In the genomic region with DNA sequence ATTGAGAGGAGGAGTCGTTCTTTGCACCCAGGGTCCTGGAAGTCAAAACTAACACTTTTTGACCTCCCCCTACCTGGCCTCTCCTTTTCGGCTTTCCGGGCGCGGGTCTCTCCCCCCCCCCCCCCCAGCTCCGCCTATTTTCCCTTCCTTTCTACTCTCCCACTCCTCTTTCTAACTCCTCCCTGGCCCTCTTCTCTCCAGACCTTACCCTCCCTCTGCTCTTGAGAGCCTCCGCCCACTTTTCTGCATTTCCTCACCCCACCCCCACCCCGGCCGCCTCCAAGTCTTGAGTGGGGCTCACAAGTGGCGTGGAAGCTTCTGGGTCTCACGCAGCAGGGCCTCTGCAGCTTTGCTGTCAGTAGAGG, we compare ENCODE assay signal across 11 mouse cellular contexts. TPM values are rescaled to one million over a fixed set of nuclear protein-coding genes. Genes with fewer than 3 reads are reported as not detected.
DNase-seq lines count a peak whose midpoint lies in the region; ATAC-seq lines count a peak whose summit lies in the region.
"Had no signal": no experiment of that assay in that cellular context is flagged by ENCODE, and none has a peak within 500 bp of the region (broad histone marks: within the 10 kb centered on the region; RNA-seq: fewer than 3 reads in every experiment).

No protein-coding gene starts in this region.

- peak overlapping the region; percentile 47 for H3K4me3 ChIP-seq in embryonic facial prominence, embryonic 13.5 days
- H3K4me3 ChIP-seq in hindbrain, embryonic 16.5 days (ENCODE audit: low read length): peak overlapping the region; percentile 45; the same call in 1 of the 2 replicates
- peak overlapping the region; percentile 43; the same call in 1 of the 2 replicates for H3K4me3 ChIP-seq in midbrain, embryonic 16.5 days (ENCODE audit: low read depth, low read length)

- H3K27ac ChIP-seq in embryonic facial prominence, embryonic 13.5 days: no peak overlapping the region
- H3K27ac ChIP-seq in hindbrain, embryonic 16.5 days (ENCODE audit: low read depth, low read length): no peak overlapping the region
- H3K27ac ChIP-seq in midbrain, embryonic 16.5 days (ENCODE audit: low read length): no peak overlapping the region
- H3K27ac ChIP-seq: liver, embryonic 13.5 days had no signal

- H3K4me2 ChIP-seq in embryonic facial prominence, embryonic 13.5 days: peak overlapping the region; percentile 75
- H3K4me2 ChIP-seq in hindbrain, embryonic 16.5 days (ENCODE audit: low read length): peak overlapping the region; percentile 77
- H3K4me2 ChIP-seq in midbrain, embryonic 16.5 days (ENCODE audit: low read length): peak overlapping the region; percentile 69

- no peaks in the 10 kb centered on the region for H3K9me3 ChIP-seq in embryonic facial prominence, embryonic 13.5 days
- no peaks in the 10 kb centered on the region for H3K9me3 ChIP-seq in hindbrain, embryonic 16.5 days (ENCODE audit: control insufficient read depth, low read length)
- no peaks in the 10 kb centered on the region for H3K9me3 ChIP-seq in midbrain, embryonic 16.5 days (replicated peaks; ENCODE audit: control insufficient read depth, low read length, poor library complexity, severe bottlenecking)
- H3K9me3 ChIP-seq: liver, embryonic 13.5 days had no signal

- no peak for ATAC-seq in embryonic facial prominence, embryonic 13.5 days (ENCODE audit: insufficient number of reproducible peaks, insufficient read depth, low FRiP score, low TSS enrichment, low read depth)
- no peak for ATAC-seq in hindbrain, embryonic 16.5 days
- ATAC-seq in midbrain, embryonic 16.5 days: no peak

- peak; percentile 38 for DNase-seq in MN1 (ENCODE audit: low spot score)
- DNase-seq in cerebellum, postnatal 36 days: no peak
- no peak for DNase-seq in yolk sac, embryonic 10.5 days (ENCODE audit: low spot score)
- DNase-seq in kidney, postnatal 10 days: no peak
- DNase-seq: cerebellum, postnatal 25 days; kidney, postnatal 25 days; liver, embryonic 13.5 days; right cerebral cortex, postnatal 4 days had no signal

- no peak overlapping the region for H3K9ac ChIP-seq in embryonic facial prominence, embryonic 13.5 days
- H3K9ac ChIP-seq in hindbrain, embryonic 16.5 days (ENCODE audit: low read depth, low read length): no peak overlapping the region
- no peak overlapping the region for H3K9ac ChIP-seq in midbrain, embryonic 16.5 days (ENCODE audit: low read depth, low read length)
- H3K9ac ChIP-seq: liver, embryonic 13.5 days had no signal

- 0% methylated on average over 8 of the region's 11 CpGs for WGBS in embryonic facial prominence, embryonic 13.5 days
- 1% methylated on average over 8 of the region's 11 CpGs for WGBS in hindbrain, embryonic 16.5 days
- WGBS in midbrain, embryonic 16.5 days: 0% methylated on average over 6 of the region's 11 CpGs

- H3K36me3 ChIP-seq in embryonic facial prominence, embryonic 13.5 days: no peaks in the 10 kb centered on the region
- H3K36me3 ChIP-seq in hindbrain, embryonic 16.5 days (ENCODE audit: control insufficient read depth, insufficient read depth, low read length): no peaks in the 10 kb centered on the region
- H3K36me3 ChIP-seq in midbrain, embryonic 16.5 days (ENCODE audit: control insufficient read depth, insufficient read depth, low read length): no peaks in the 10 kb centered on the region
- H3K36me3 ChIP-seq: liver, embryonic 13.5 days had no signal

- H3K27me3 ChIP-seq in embryonic facial prominence, embryonic 13.5 days: peaks cover 78% of the 10 kb centered on the region
- H3K27me3 ChIP-seq in hindbrain, embryonic 16.5 days (replicated peaks; ENCODE audit: control insufficient read depth, insufficient read depth, low read length): peaks cover 66% of the 10 kb centered on the region
- peaks cover 73% of the 10 kb centered on the region for H3K27me3 ChIP-seq in midbrain, embryonic 16.5 days (ENCODE audit: control insufficient read depth, insufficient read depth, low read depth, low read length)

- H3K4me1 ChIP-seq in embryonic facial prominence, embryonic 13.5 days: peaks cover 31% of the 10 kb centered on the region
- peaks cover 18% of the 10 kb centered on the region for H3K4me1 ChIP-seq in hindbrain, embryonic 16.5 days (ENCODE audit: control insufficient read depth, insufficient read depth, low read depth, low read length)
- H3K4me1 ChIP-seq in midbrain, embryonic 16.5 days (ENCODE audit: control insufficient read depth, insufficient read depth, low read length): peaks cover 20% of the 10 kb centered on the region
- H3K4me1 ChIP-seq: liver, embryonic 13.5 days had no signal

RNA-seq across cellular contexts. Expression of a gene that starts 0.3 kb away (rescaled TPM):
- 0.46 TPM in 1 of 2 replicates, not detected in the other for polyA plus RNA-seq in embryonic facial prominence, embryonic 13.5 days (2015; fragmentation: Nextera tagmentation; extraction: Ambion mirVana)
- 2.8 and 3.3 TPM in 2 replicates for polyA plus RNA-seq in hindbrain, embryonic 16.5 days (2015; fragmentation: Nextera tagmentation; extraction: Ambion mirVana)
- polyA plus RNA-seq in midbrain, embryonic 16.5 days (2015; fragmentation: Nextera tagmentation; extraction: Ambion mirVana): 0.75 and 0.90 TPM in 2 replicates
- polyA plus RNA-seq: liver, embryonic 13.5 days had no signal

RNA-seq across cellular contexts. Expression of a gene that starts 0.8 kb away (rescaled TPM):
- polyA plus RNA-seq in embryonic facial prominence, embryonic 13.5 days (2015; fragmentation: Nextera tagmentation; extraction: Ambion mirVana): 0.24 and 0.84 TPM in 2 replicates
- polyA plus RNA-seq in hindbrain, embryonic 16.5 days (2015; fragmentation: Nextera tagmentation; extraction: Ambion mirVana): 22.0 and 26.4 TPM in 2 replicates
- 2.7 and 3.6 TPM in 2 replicates for polyA plus RNA-seq in midbrain, embryonic 16.5 days (2015; fragmentation: Nextera tagmentation; extraction: Ambion mirVana)
- polyA plus RNA-seq: liver, embryonic 13.5 days had no signal

RNA-seq across cellular contexts. Expression of a gene that starts 47.8 kb away (rescaled TPM):
- polyA plus RNA-seq in embryonic facial prominence, embryonic 13.5 days (2015; fragmentation: Nextera tagmentation; extraction: Ambion mirVana): 24.3 and 25.0 TPM in 2 replicates
- polyA plus RNA-seq in hindbrain, embryonic 16.5 days (2015; fragmentation: Nextera tagmentation; extraction: Ambion mirVana): 24.2 and 24.3 TPM in 2 replicates
- polyA plus RNA-seq in midbrain, embryonic 16.5 days (2015; fragmentation: Nextera tagmentation; extraction: Ambion mirVana): 26.6 and 30.3 TPM in 2 replicates
